Mouse (Mus musculus) limb, embryonic 13.5 days (tissue): ENCODE results near the gene Nop10. TPM values are rescaled to one million over a fixed set of nuclear protein-coding genes. Genes with fewer than 3 reads are reported as not detected.

Experiments
- ATAC-seq: fragments of 200-750 bp; cut with Nextera tagmentation; 2 replicates; pipeline ENCODE4 v1.8.0; 2017; ENCODE audit warnings: low read depth, moderate number of reproducible peaks, moderate TSS enrichment; ENCODE audit not compliant: low FRiP score
- H3K27ac ChIP-seq: fragments of 300-500 bp; sonication (generic); 2 replicates; pipeline ENCODE4 v1.5.1; 2015; ENCODE audit warnings: inconsistent platforms, mild to moderate bottlenecking, moderate library complexity
- H3K27me3 ChIP-seq: fragments of 300-500 bp; sonication (generic); 2 replicates; pipeline ENCODE4 v1.6.1; 2015; ENCODE audit warnings: mild to moderate bottlenecking, inconsistent platforms
- H3K36me3 ChIP-seq: fragments of 300-500 bp; sonication (generic); 2 replicates; pipeline ENCODE4 v1.6.1; 2015; ENCODE audit warnings: inconsistent platforms, mild to moderate bottlenecking, moderate library complexity
- H3K4me1 ChIP-seq: fragments of 300-500 bp; sonication (generic); 2 replicates; pipeline ENCODE4 v1.6.1; 2015; ENCODE audit warnings: inconsistent platforms
- H3K4me2 ChIP-seq: fragments of 300-500 bp; sonication (generic); replicated peaks from 2 replicates; pipeline ENCODE4 v1.6.1; 2015; ENCODE audit warnings: inconsistent platforms, mild to moderate bottlenecking, moderate library complexity
- H3K4me3 ChIP-seq: fragments of 300-500 bp; sonication (generic); 2 replicates; pipeline ENCODE4 v1.5.1; 2015; ENCODE audit warnings: moderate library complexity, mild to moderate bottlenecking, inconsistent platforms
- H3K9ac ChIP-seq: fragments of 300-500 bp; sonication (generic); 2 replicates; pipeline ENCODE4 v1.6.1; 2015; ENCODE audit warnings: mild to moderate bottlenecking, inconsistent platforms
- H3K9me3 ChIP-seq: fragments of 300-500 bp; sonication (generic); 2 replicates; pipeline ENCODE4 v1.6.1; 2016; ENCODE audit warnings: inconsistent platforms
- WGBS: fragments of 180-500 bp; shearing (Covaris S2); methylation state at CpG from one replicate; pipeline ENCODE4 v1.1.7; 2015; 5-methylcytosine and 5-hydroxymethylcytosine counted together
- polyA plus RNA-seq: library from polyadenylated mRNA; unstranded; fragments of >200 nt; fragmentation: Nextera tagmentation; extraction: Ambion mirVana; gene quantifications from 2 replicates; pipeline ENCODE4 v1.2.1, GENCODE M21; 2015

Nop10 gene
- 189 and 193 TPM in 2 replicates for polyA plus RNA-seq

DNA sequence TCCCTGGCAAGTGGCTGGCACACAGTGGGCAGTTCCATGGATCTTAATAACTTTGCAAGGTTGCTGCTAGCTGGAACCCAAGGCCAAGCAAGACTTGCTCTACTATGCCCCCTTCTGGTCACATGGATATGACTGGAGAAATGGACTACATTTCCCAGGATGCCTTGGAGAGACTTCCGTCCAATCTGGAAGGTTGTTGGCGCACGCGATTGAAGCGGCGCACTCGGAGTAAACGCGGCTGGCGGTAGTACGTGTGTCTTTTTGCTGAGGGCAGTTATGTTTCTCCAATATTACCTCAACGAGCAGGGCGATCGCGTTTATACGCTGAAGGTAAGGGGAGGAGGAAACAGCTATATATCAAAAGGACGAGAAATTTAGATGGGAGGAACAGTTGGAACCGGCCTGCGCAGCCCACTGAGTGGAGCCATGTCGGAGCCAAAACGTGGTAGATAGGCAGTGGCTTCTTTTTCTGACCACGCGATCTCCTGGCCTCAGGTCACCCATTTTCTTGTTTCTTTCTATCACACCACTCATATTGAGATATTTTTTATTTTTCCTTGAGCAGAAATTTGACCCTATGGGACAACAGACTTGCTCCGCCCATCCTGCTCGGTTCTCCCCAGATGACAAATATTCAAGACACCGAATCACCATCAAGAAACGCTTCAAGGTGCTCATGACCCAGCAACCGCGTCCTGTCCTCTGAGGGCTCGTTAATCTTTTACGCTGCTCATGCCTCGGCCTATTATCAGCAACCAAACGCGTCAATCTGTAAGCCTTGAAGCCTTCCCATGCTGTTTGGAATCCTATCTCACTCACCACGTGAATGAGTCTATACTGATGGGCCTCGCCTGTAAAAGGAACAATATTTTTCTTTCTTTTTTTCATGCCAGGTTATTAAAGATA lies at the start of gene Nop10:
Nop10 (plus strand) TSS at position 179 of the 906 bp plus-strand sequence.
- peak within 1 kb of the TSS; percentile 48; the same call in 1 of the 2 replicates for H3K27ac ChIP-seq

GRCm38 (mm10) chr2:112215977-112216376 lies 45.7 kb upstream of the Nop10 start:
- H3K27me3 ChIP-seq: no peaks in the 10 kb centered on the region
- no peaks in the 10 kb centered on the region for H3K36me3 ChIP-seq
- no peaks in the 10 kb centered on the region for H3K9me3 ChIP-seq
- H3K9ac ChIP-seq: no peak overlapping the region
- no peaks in the 10 kb centered on the region for H3K4me1 ChIP-seq
- no peak overlapping the region for H3K4me2 ChIP-seq
- no peak overlapping the region for H3K4me3 ChIP-seq
- WGBS: 3% methylated on average over 1 of the region's 1 CpGs
- ATAC-seq: peak; percentile 64; the same call in 1 of the 2 replicates
- H3K27ac ChIP-seq: no peak overlapping the region

More for the DNA sequence above, at the start of gene Nop10:
- Histone ChIP-seq H3K4me1 (peaks cover 24% of the 10 kb centered on the region), H3K27me3 (no peaks in the 10 kb centered on the region), H3K9ac (peak within 1 kb of the TSS; percentile 72), H3K36me3 (no peaks in the 10 kb centered on the region), H3K4me2 (peak within 1 kb of the TSS; percentile 75), H3K9me3 (no peaks in the 10 kb centered on the region), H3K4me3 (peak within 1 kb of the TSS; percentile 66)
- under 1% methylated on average over 36 of the region's 36 CpGs for WGBS
- ATAC-seq: peak; percentile 65

GRCm38 (mm10) chr2:112217614-112218013 lies 44.1 kb upstream of the Nop10 start:
- Histone ChIP-seq H3K4me3 (no peak overlapping the region), H3K36me3 (no peaks in the 10 kb centered on the region), H3K9ac (no peak overlapping the region), H3K4me2 (no peak overlapping the region), H3K4me1 (no peaks in the 10 kb centered on the region), H3K9me3 (no peaks in the 10 kb centered on the region), H3K27me3 (no peaks in the 10 kb centered on the region), H3K27ac (no peak overlapping the region)
- WGBS: 82% methylated on average over 6 of the region's 6 CpGs
- no peak for ATAC-seq

- Histone ChIP-seq H3K9ac (no peak overlapping the region), H3K4me3 (no peak overlapping the region), H3K27me3 (no peaks in the 10 kb centered on the region), H3K9me3 (no peaks in the 10 kb centered on the region), H3K4me1 (no peaks in the 10 kb centered on the region), H3K36me3 (no peaks in the 10 kb centered on the region), H3K4me2 (no peak overlapping the region), H3K27ac (no peak overlapping the region)
- 86% methylated on average over 5 of the region's 5 CpGs for WGBS
- ATAC-seq: no peak
Observed at GRCm38 (mm10) chr2:112220880-112221279, 40.8 kb upstream of the Nop10 start.

GRCm38 (mm10) chr2:112222607-112223006 lies 39.1 kb upstream of the Nop10 start:
- no peak overlapping the region for H3K9ac ChIP-seq
- no peak overlapping the region for H3K27ac ChIP-seq
- no peak overlapping the region for H3K4me3 ChIP-seq
- no peak for ATAC-seq
- H3K4me1 ChIP-seq: no peaks in the 10 kb centered on the region
- H3K36me3 ChIP-seq: no peaks in the 10 kb centered on the region
- no peak overlapping the region for H3K4me2 ChIP-seq
- no peaks in the 10 kb centered on the region for H3K27me3 ChIP-seq
- 80% methylated on average over 5 of the region's 5 CpGs for WGBS
- H3K9me3 ChIP-seq: no peaks in the 10 kb centered on the region

DNA sequence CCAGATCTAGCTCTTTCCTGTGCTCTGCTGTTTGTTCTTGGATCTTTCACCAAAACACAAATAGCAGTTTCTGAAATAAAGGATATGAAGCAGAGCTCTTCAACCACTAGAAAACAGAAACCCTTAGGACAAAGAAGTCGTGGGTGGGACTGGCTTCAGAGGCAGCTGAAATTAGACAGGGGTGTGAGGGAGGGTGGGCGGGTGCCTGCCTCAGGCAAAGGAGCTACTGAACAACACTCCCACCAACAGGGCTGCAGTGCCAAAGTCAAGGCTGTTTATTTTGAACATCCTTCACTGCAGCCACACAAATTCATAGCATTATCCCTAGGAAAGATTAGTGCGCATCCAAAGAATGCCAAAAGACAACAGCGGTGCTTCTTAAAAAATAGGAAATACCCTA lies 37.4 kb upstream of the Nop10 start:
- no peaks in the 10 kb centered on the region for H3K27me3 ChIP-seq
- no peaks in the 10 kb centered on the region for H3K36me3 ChIP-seq
- ATAC-seq: no peak
- H3K9ac ChIP-seq: no peak overlapping the region
- H3K9me3 ChIP-seq: no peaks in the 10 kb centered on the region
- 62% methylated on average over 4 of the region's 4 CpGs for WGBS
- H3K4me1 ChIP-seq: no peaks in the 10 kb centered on the region
- H3K27ac ChIP-seq: no peak overlapping the region
- H3K4me2 ChIP-seq: no peak overlapping the region
- no peak overlapping the region for H3K4me3 ChIP-seq

- H3K4me1 ChIP-seq: no peaks in the 10 kb centered on the region
- H3K36me3 ChIP-seq: no peaks in the 10 kb centered on the region
- no peak overlapping the region for H3K4me3 ChIP-seq
- H3K4me2 ChIP-seq: no peak overlapping the region
- WGBS: 93% methylated on average over 1 of the region's 1 CpGs
- H3K27me3 ChIP-seq: no peaks in the 10 kb centered on the region
- no peak overlapping the region for H3K9ac ChIP-seq
- H3K9me3 ChIP-seq: no peaks in the 10 kb centered on the region
- no peak overlapping the region for H3K27ac ChIP-seq
- no peak for ATAC-seq
Observed at GRCm38 (mm10) chr2:112232623-112233022, 29.1 kb upstream of the Nop10 start.

DNA sequence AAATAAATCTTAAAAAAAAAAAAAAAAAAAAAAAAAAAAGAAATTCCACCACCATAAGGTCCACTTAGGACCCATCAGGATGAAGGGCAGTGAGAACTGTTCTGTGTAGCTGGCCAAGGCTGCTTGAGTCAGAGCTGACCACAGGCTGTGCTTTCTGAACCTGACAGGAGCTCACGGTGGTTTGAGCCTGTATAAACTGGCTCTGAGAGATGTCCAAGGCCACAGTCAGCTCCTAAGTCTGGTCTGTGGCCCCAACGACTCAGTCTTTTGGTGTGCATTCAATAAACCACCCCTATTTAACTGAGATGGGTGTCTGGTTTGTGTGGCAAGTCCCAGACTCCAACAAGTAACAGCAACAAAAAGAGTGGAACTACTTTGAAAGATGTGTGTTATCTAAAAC lies 25.1 kb upstream of the Nop10 start:
- H3K4me2 ChIP-seq: no peak overlapping the region
- H3K27me3 ChIP-seq: no peaks in the 10 kb centered on the region
- 79% methylated on average over 2 of the region's 2 CpGs for WGBS
- no peaks in the 10 kb centered on the region for H3K36me3 ChIP-seq
- no peak overlapping the region for H3K27ac ChIP-seq
- H3K4me3 ChIP-seq: no peak overlapping the region
- ATAC-seq: no peak
- H3K9ac ChIP-seq: no peak overlapping the region
- no peaks in the 10 kb centered on the region for H3K9me3 ChIP-seq
- H3K4me1 ChIP-seq: peaks cover 19% of the 10 kb centered on the region

GRCm38 (mm10) chr2:112238006-112238405 lies 23.7 kb upstream of the Nop10 start:
- H3K27me3 ChIP-seq: no peaks in the 10 kb centered on the region
- no peak overlapping the region for H3K27ac ChIP-seq
- H3K9me3 ChIP-seq: no peaks in the 10 kb centered on the region
- no peak for ATAC-seq
- peaks cover 19% of the 10 kb centered on the region for H3K4me1 ChIP-seq
- no peak overlapping the region for H3K9ac ChIP-seq
- 0 out of 2 replicates have a peak, but pooled peaks cover 4% of the 10 kb centered on the region for H3K36me3 ChIP-seq
- 2% methylated on average over 4 of the region's 4 CpGs for WGBS
- no peak overlapping the region for H3K4me2 ChIP-seq
- no peak overlapping the region for H3K4me3 ChIP-seq

DNA sequence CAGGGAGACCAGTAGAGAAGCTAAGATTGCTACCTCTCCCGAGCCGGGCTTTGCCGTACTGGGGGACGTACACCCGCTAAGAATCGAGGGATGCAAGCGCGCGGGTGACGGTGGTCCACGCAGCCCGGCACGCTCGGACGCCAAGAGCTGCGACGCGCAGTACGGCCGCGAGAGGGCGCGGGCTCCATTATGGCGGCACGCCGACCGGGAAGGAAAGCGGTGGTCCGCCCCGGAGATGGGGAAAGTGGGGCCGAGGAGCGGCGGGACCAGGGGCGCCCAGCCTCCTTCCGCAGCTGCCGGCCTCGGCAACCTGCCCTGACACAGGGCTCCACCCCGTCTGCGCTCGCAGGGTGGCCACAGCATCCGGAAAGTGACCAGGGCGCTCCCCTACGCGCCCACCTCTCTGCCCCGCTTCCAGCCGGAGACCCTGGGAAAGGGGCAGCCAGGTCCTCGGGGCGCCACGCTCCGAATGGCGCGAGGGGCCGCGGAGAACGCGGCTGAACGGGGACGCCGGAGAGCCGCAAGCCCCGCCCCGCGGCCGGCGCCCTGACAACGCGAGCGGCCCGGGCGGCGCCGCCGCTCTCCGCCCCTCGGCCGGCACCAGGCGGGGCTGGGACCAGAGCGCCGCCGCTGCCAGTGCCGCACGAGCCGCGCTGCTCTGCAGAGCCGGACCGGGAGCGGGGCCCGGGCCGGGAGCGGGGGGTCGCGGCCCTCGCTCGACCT lies 22.4 kb upstream of the Nop10 start, which contains the start of gene Lpcat4:
Lpcat4 (plus strand) TSS at position 257 of the 723 bp plus-strand sequence.
- Histone ChIP-seq H3K36me3 (peaks cover 17% of the 10 kb centered on the region), H3K9me3 (no peaks in the 10 kb centered on the region), H3K9ac (peak within 1 kb of the TSS; percentile 79), H3K4me3 (peak within 1 kb of the TSS; percentile 78), H3K27me3 (no peaks in the 10 kb centered on the region), H3K4me2 (peak within 1 kb of the TSS; percentile 84), H3K27ac (peak within 1 kb of the TSS; percentile 94), H3K4me1 (peaks cover 19% of the 10 kb centered on the region)
- ATAC-seq: peak; percentile 89
- under 1% methylated on average over 87 of the region's 94 CpGs for WGBS

DNA sequence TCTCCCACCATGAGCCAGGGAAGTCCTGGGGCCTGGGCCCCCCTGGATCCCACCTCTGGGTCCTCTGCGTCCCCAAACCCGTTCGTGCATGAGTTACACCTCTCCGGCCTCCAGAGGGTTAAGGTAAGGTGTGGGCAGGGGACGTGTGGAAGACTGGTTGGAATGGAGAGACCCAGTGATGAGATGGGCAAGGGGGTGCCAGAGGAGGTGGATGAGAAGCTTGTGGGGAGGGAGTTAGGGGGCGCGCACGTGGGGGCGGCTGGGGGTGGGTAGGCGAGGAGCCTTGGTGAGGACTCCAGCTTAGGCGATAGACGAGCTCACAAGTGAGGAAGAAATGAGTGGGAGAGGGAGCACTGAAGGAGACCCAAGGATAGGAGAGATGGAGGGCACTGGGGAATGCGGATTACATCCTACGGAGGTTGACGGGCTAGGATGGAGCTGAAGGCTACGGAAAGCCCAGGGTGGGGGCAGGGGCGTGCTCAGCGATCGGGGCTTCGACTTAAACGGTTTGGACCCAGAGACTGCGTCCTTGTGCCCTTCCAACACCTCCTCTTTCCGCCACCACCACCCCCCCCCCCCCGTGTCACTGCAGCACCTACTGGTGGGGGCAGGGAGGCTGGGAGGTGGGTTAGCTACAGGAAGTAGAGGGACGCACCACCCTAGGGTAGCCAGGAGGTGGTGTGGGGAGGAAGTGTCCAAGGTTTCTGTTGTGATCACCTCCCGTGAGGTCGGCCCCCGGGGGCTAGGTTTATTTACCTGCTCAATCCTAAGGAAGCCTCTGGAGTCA lies 21.6 kb upstream of the Nop10 start:
- Histone ChIP-seq H3K27me3 (no peaks in the 10 kb centered on the region), H3K4me3 (peak overlapping the region; percentile 78), H3K27ac (peak overlapping the region; percentile 94), H3K36me3 (peaks cover 24% of the 10 kb centered on the region), H3K4me2 (peak overlapping the region; percentile 84), H3K4me1 (peaks cover 19% of the 10 kb centered on the region), H3K9me3 (no peaks in the 10 kb centered on the region), H3K9ac (peak overlapping the region; percentile 79)
- peak; percentile 13 for ATAC-seq
- 0% methylated on average over 26 of the region's 28 CpGs for WGBS
